Mouse (Mus musculus): ENCODE data around the gene E130309D02Rik. TPM values are rescaled to one million over a fixed set of nuclear protein-coding genes. Genes with fewer than 3 reads are reported as not detected.

E130309D02Rik gene
- polyA plus RNA-seq, 1 experiment = 18.1 TPM

GRCm38 (mm10) chr5:143356686-143357388 is 41.7 kb upstream of the E130309D02Rik start, which contains the start of gene Grid2ip:
TSS of gene Grid2ip (plus strand) at chr5:143357338.
- 27% methylated on average over 17 of the region's 17 CpGs for WGBS
- DNase-seq = no peak
- Histone ChIP-seq H3K4me1 (ENCODE audit: control insufficient read depth, insufficient read depth, low read length) (no peaks in the 10 kb centered on the region), H3K27ac (ENCODE audit: insufficient read depth, low read depth, low read length) (no peak within 1 kb of the TSS), H3K27me3 (replicated peaks; ENCODE audit: control insufficient read depth, insufficient read depth, low read length) (no peaks in the 10 kb centered on the region), H3K36me3 (ENCODE audit: control insufficient read depth, insufficient read depth, low read length) (no peaks in the 10 kb centered on the region), H3K4me3 (ENCODE audit: insufficient read depth, low read depth, low read length) (no peak within 1 kb of the TSS)
- TF ChIP-seq POLR2A (IDR thresholded peaks at IDR 0.05; ENCODE audit: low read depth, low read length) (no peak), CTCF (conservative IDR thresholded peaks at IDR 0.05; ENCODE audit: insufficient read depth, insufficient read length, low read depth, low read length) (no peak)

- H3K27me3 ChIP-seq (replicated peaks; ENCODE audit: control insufficient read depth, insufficient read depth, low read length) = no peaks in the 10 kb centered on the region
- H3K27ac ChIP-seq (ENCODE audit: insufficient read depth, low read depth, low read length) = no peak overlapping the region
- no peaks in the 10 kb centered on the region for H3K4me1 ChIP-seq (ENCODE audit: control insufficient read depth, insufficient read depth, low read length)
- DNase-seq = no peak
- no peaks in the 10 kb centered on the region for H3K36me3 ChIP-seq (ENCODE audit: control insufficient read depth, insufficient read depth, low read length)
- H3K4me3 ChIP-seq (ENCODE audit: insufficient read depth, low read depth, low read length) = no peak overlapping the region
- WGBS = 48% methylated on average over 5 of the region's 5 CpGs
- TF ChIP-seq CTCF (conservative IDR thresholded peaks at IDR 0.05; ENCODE audit: insufficient read depth, insufficient read length, low read depth, low read length) (no peak), POLR2A (IDR thresholded peaks at IDR 0.05; ENCODE audit: low read depth, low read length) (no peak)
Observed at GRCm38 (mm10) chr5:143356017-143356416, 40.9 kb upstream of the E130309D02Rik start.

- H3K27me3 ChIP-seq (replicated peaks; ENCODE audit: control insufficient read depth, insufficient read depth, low read length) = no peaks in the 10 kb centered on the region
- DNase-seq = peak; percentile 74
- no peak overlapping the region for H3K27ac ChIP-seq (ENCODE audit: insufficient read depth, low read depth, low read length)
- TF ChIP-seq CTCF (conservative IDR thresholded peaks at IDR 0.05; ENCODE audit: insufficient read depth, insufficient read length, low read depth, low read length) = no peak
- TF ChIP-seq POLR2A (IDR thresholded peaks at IDR 0.05; ENCODE audit: low read depth, low read length) = no peak
- 26% methylated on average over 8 of the region's 8 CpGs for WGBS
- no peak overlapping the region for H3K4me3 ChIP-seq (ENCODE audit: insufficient read depth, low read depth, low read length)
- no peaks in the 10 kb centered on the region for H3K36me3 ChIP-seq (ENCODE audit: control insufficient read depth, insufficient read depth, low read length)
- no peaks in the 10 kb centered on the region for H3K4me1 ChIP-seq (ENCODE audit: control insufficient read depth, insufficient read depth, low read length)
Observed at GRCm38 (mm10) chr5:143346367-143346766, 31.2 kb upstream of the E130309D02Rik start.

- H3K27me3 ChIP-seq (replicated peaks; ENCODE audit: control insufficient read depth, insufficient read depth, low read length) = no peaks in the 10 kb centered on the region
- WGBS = 49% methylated on average over 6 of the region's 6 CpGs
- TF ChIP-seq CTCF (conservative IDR thresholded peaks at IDR 0.05; ENCODE audit: insufficient read depth, insufficient read length, low read depth, low read length) = no peak
- no peak for TF ChIP-seq POLR2A (IDR thresholded peaks at IDR 0.05; ENCODE audit: low read depth, low read length)
- H3K36me3 ChIP-seq (ENCODE audit: control insufficient read depth, insufficient read depth, low read length) = no peaks in the 10 kb centered on the region
- no peaks in the 10 kb centered on the region for H3K4me1 ChIP-seq (ENCODE audit: control insufficient read depth, insufficient read depth, low read length)
- H3K4me3 ChIP-seq (ENCODE audit: insufficient read depth, low read depth, low read length) = no peak overlapping the region
- no peak for DNase-seq
- no peak overlapping the region for H3K27ac ChIP-seq (ENCODE audit: insufficient read depth, low read depth, low read length)
Observed at GRCm38 (mm10) chr5:143339603-143340002, 24.4 kb upstream of the E130309D02Rik start.

- 63% methylated on average over 6 of the region's 6 CpGs for WGBS
- no peaks in the 10 kb centered on the region for H3K4me1 ChIP-seq (ENCODE audit: control insufficient read depth, insufficient read depth, low read length)
- TF ChIP-seq CTCF (conservative IDR thresholded peaks at IDR 0.05; ENCODE audit: insufficient read depth, insufficient read length, low read depth, low read length) (no peak), POLR2A (IDR thresholded peaks at IDR 0.05; ENCODE audit: low read depth, low read length) (no peak)
- no peak overlapping the region for H3K27ac ChIP-seq (ENCODE audit: insufficient read depth, low read depth, low read length)
- H3K4me3 ChIP-seq (ENCODE audit: insufficient read depth, low read depth, low read length) = no peak overlapping the region
- no peaks in the 10 kb centered on the region for H3K36me3 ChIP-seq (ENCODE audit: control insufficient read depth, insufficient read depth, low read length)
- DNase-seq = no peak
- H3K27me3 ChIP-seq (replicated peaks; ENCODE audit: control insufficient read depth, insufficient read depth, low read length) = no peaks in the 10 kb centered on the region
Observed at GRCm38 (mm10) chr5:143336559-143336958, 21.4 kb upstream of the E130309D02Rik start.

GRCm38 (mm10) chr5:143335089-143335460 is 19.9 kb upstream of the E130309D02Rik start:
- TF ChIP-seq CTCF (conservative IDR thresholded peaks at IDR 0.05; ENCODE audit: insufficient read depth, insufficient read length, low read depth, low read length) = no peak
- TF ChIP-seq POLR2A (IDR thresholded peaks at IDR 0.05; ENCODE audit: low read depth, low read length) = no peak
- H3K27me3 ChIP-seq (replicated peaks; ENCODE audit: control insufficient read depth, insufficient read depth, low read length) = no peaks in the 10 kb centered on the region
- 63% methylated on average over 7 of the region's 7 CpGs for WGBS
- H3K27ac ChIP-seq (ENCODE audit: insufficient read depth, low read depth, low read length) = no peak overlapping the region
- H3K4me3 ChIP-seq (ENCODE audit: insufficient read depth, low read depth, low read length) = no peak overlapping the region
- no peaks in the 10 kb centered on the region for H3K36me3 ChIP-seq (ENCODE audit: control insufficient read depth, insufficient read depth, low read length)
- no peaks in the 10 kb centered on the region for H3K4me1 ChIP-seq (ENCODE audit: control insufficient read depth, insufficient read depth, low read length)
- no peak for DNase-seq

- WGBS = 50% methylated on average over 14 of the region's 14 CpGs
- TF ChIP-seq CTCF (conservative IDR thresholded peaks at IDR 0.05; ENCODE audit: insufficient read depth, insufficient read length, low read depth, low read length) (no peak), POLR2A (IDR thresholded peaks at IDR 0.05; ENCODE audit: low read depth, low read length) (no peak)
Observed at GRCm38 (mm10) chr5:143334418-143335088, 19.4 kb upstream of the E130309D02Rik start.

More at GRCm38 (mm10) chr5:143334418-143335088, 19.4 kb upstream of the E130309D02Rik start:
- no peak overlapping the region for H3K27ac ChIP-seq (ENCODE audit: insufficient read depth, low read depth, low read length)
- no peaks in the 10 kb centered on the region for H3K27me3 ChIP-seq (replicated peaks; ENCODE audit: control insufficient read depth, insufficient read depth, low read length)
- H3K4me1 ChIP-seq (ENCODE audit: control insufficient read depth, insufficient read depth, low read length) = 0 out of 2 replicates have a peak, but pooled peaks cover 3% of the 10 kb centered on the region
- H3K36me3 ChIP-seq (ENCODE audit: control insufficient read depth, insufficient read depth, low read length) = no peaks in the 10 kb centered on the region
- no peak for DNase-seq
- H3K4me3 ChIP-seq (ENCODE audit: insufficient read depth, low read depth, low read length) = no peak overlapping the region

All from kidney, adult 2 months (tissue).